Mouse (Mus musculus) spleen, adult 2 months (tissue): ENCODE measurements at regions not wholly inside any gene's neighbourhood (a gene's known extent, or its start where the extent isn't known, plus 50 kb on each side); places are given as distances from the start of the nearest gene placed in this dataset.

ENCODE experiments used
- DNase-seq, 2 experiments: peaks; one replicate each; pipeline versions ENCODE4 v3.0.0 to v3.0.0-alpha.2; 2012 to 2021; ENCODE audit warnings: low spot score in 2 of 2, low read depth in 1 of 2
- H3K27ac ChIP-seq: fragments of 200-500 bp; 2 replicates; pipeline ENCODE4 v1.5.1; 2012; ENCODE audit warnings: low read length, inconsistent platforms; ENCODE audit not compliant: insufficient read depth
- H3K27me3 ChIP-seq: fragments of 200-500 bp; 2 replicates; pipeline ENCODE4 v1.6.1; 2012; ENCODE audit warnings: mild to moderate bottlenecking, moderate library complexity, low read length, inconsistent platforms; ENCODE audit not compliant: control insufficient read depth, insufficient read depth
- H3K36me3 ChIP-seq: fragments of 200-500 bp; 2 replicates; pipeline ENCODE4 v1.6.1; 2012; ENCODE audit warnings: mild to moderate bottlenecking, low read length, inconsistent platforms; ENCODE audit not compliant: control insufficient read depth, insufficient read depth
- H3K4me1 ChIP-seq: fragments of 200-500 bp; 2 replicates; pipeline ENCODE4 v1.6.1; 2011; ENCODE audit warnings: inconsistent platforms; ENCODE audit not compliant: control insufficient read depth, insufficient read depth, insufficient read length
- H3K4me3 ChIP-seq: fragments of 200-500 bp; 2 replicates; pipeline ENCODE4 v1.5.1; 2011; ENCODE audit warnings: mild to moderate bottlenecking, inconsistent platforms; ENCODE audit not compliant: insufficient read depth, insufficient read length; ENCODE audit errors: extremely low read depth
- CTCF ChIP-seq: fragments of 200-500 bp; IDR thresholded peaks from 2 replicates; pipeline ENCODE4 v1.5.1; 2011; ENCODE audit warnings: mild to moderate bottlenecking, inconsistent platforms; ENCODE audit not compliant: insufficient read depth, insufficient read length, insufficient replicate concordance; ENCODE audit errors: extremely low read depth
- POLR2A ChIP-seq: fragments of 200-500 bp; IDR thresholded peaks from 2 replicates; pipeline ENCODE4 v1.6.1; 2011; ENCODE audit warnings: low read depth, low read length, inconsistent platforms
- WGBS: fragments of 180-500 bp; shearing (Covaris S2); methylation state at CpG from one replicate; pipeline ENCODE4 v1.1.7; 2018; 5-methylcytosine and 5-hydroxymethylcytosine counted together

- 68% methylated on average over 14 of the region's 14 CpGs for WGBS
- Histone ChIP-seq H3K4me3 (no peak overlapping the region), H3K27ac (no peak overlapping the region), H3K4me1 (peaks cover 23% of the 10 kb centered on the region; the same call in 1 of the 2 replicates), H3K27me3 (no peaks in the 10 kb centered on the region), H3K36me3 (no peaks in the 10 kb centered on the region)
- DNase-seq, result no peak
- no peak for TF ChIP-seq CTCF
- no peak for TF ChIP-seq POLR2A
These were observed 52.7 kb upstream of the Gm9887 start for GRCm38 (mm10) chr12:69424971-69425370.
